Mouse (Mus musculus): Measurements from ENCODE around the gene Tor3a.

DNA sequence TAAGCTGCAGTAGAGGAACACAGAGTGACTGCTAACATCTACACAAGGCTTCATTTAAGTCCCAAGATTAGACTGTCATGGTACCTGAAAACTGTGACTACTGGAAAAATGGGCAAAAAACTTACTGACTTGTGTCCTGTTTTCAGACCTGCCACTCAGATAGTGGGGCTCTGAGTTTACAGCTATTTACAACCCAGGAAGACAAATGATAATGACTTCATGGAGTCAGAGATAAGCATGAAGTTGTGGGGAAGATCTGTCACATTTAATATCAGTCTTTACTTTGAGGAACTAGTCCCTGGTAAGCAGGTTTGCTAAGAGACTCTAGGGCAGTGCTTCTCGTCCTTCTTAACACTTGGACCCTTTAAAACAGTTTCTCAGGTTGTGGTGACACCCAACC, 63.9 kb downstream of the Tor3a start:
- no peak for TF ChIP-seq POLR2A (IDR thresholded peaks at IDR 0.05; ENCODE audit: low read depth, low read length)
- TF ChIP-seq CTCF (IDR thresholded peaks at IDR 0.05; ENCODE audit: extremely low read depth, insufficient read length, insufficient replicate concordance, low read depth, low read length) = no peak

Data from small intestine, adult 2 months (tissue).